Mouse (Mus musculus) C2C12 (cell line): Measurements from ENCODE around the gene Hist1h1t. TPM values are rescaled to one million over a fixed set of nuclear protein-coding genes. Genes with fewer than 3 reads are reported as not detected.
"Not testable (repeated sequence)": the region's sequence is repeated elsewhere in the genome, so short reads cannot be mapped to it uniquely, and the experiment has no call there.

Experiments used
- H3K27me3 ChIP-seq: one replicate; pipeline ENCODE4 v1.6.1; 2011; ENCODE audit not compliant: control insufficient read depth, insufficient read depth, insufficient read length
- H3K36me3 ChIP-seq: one replicate; pipeline ENCODE4 v1.6.1; 2011; ENCODE audit not compliant: control insufficient read depth, insufficient read depth
- H3K4me3 ChIP-seq: one replicate; pipeline ENCODE4 v1.5.1; 2011; ENCODE audit warnings: mild to moderate bottlenecking, control low read depth; ENCODE audit not compliant: poor library complexity, insufficient read depth, severe bottlenecking
- H3K79me2 ChIP-seq: one replicate; pipeline ENCODE4 v1.6.1; 2011; ENCODE audit not compliant: control insufficient read depth, insufficient read depth
- H3K79me3 ChIP-seq: one replicate; pipeline ENCODE4 v1.6.1; 2011; ENCODE audit warnings: low read depth, control low read depth
- H3ac ChIP-seq: one replicate; pipeline ENCODE3; 2011; ENCODE audit warnings: low read depth; ENCODE audit not compliant: control insufficient read depth, insufficient read length
- CEBPB ChIP-seq: IDR thresholded peaks from one replicate; pipeline ENCODE4 v1.6.1; 2011; ENCODE audit warnings: low read depth, mild to moderate bottlenecking, control low read depth, moderate library complexity
- CTCF ChIP-seq: IDR thresholded peaks from one replicate; pipeline ENCODE4 v1.5.1; 2011; ENCODE audit not compliant: control insufficient read depth, insufficient read depth, insufficient read length
- FOSL1 ChIP-seq: IDR thresholded peaks from one replicate; pipeline ENCODE4 v1.8.0; 2011; ENCODE audit warnings: mild to moderate bottlenecking, low read length; ENCODE audit not compliant: poor library complexity, insufficient read depth, severe bottlenecking
- MAX ChIP-seq: IDR thresholded peaks from one replicate; pipeline ENCODE4 v1.6.1; 2011; ENCODE audit warnings: mild to moderate bottlenecking, control low read depth
- MYOD1 ChIP-seq: IDR thresholded peaks from one replicate; pipeline ENCODE4 v1.6.1; 2011; ENCODE audit warnings: low read depth; ENCODE audit not compliant: control insufficient read depth, insufficient read length
- MYOG ChIP-seq: IDR thresholded peaks from one replicate; pipeline ENCODE4 v1.6.1; 2011; ENCODE audit not compliant: control insufficient read depth, insufficient read length; ENCODE audit errors: extremely low read depth
- USF1 ChIP-seq: IDR thresholded peaks from one replicate; pipeline ENCODE4 v1.6.1; 2011; ENCODE audit warnings: low read depth, mild to moderate bottlenecking, control low read depth, moderate library complexity
- polyA plus RNA-seq: library from polyadenylated mRNA; unstranded; fragments of >200 nt; fragmentation: generic; extraction: Trizol; gene quantifications from one replicate; pipeline ENCODE4 v1.2.1, GENCODE M21; 2012; ENCODE audit warnings: missing spikeins

Hist1h1t gene
- polyA plus RNA-seq, 1 experiment: not detected

DNA sequence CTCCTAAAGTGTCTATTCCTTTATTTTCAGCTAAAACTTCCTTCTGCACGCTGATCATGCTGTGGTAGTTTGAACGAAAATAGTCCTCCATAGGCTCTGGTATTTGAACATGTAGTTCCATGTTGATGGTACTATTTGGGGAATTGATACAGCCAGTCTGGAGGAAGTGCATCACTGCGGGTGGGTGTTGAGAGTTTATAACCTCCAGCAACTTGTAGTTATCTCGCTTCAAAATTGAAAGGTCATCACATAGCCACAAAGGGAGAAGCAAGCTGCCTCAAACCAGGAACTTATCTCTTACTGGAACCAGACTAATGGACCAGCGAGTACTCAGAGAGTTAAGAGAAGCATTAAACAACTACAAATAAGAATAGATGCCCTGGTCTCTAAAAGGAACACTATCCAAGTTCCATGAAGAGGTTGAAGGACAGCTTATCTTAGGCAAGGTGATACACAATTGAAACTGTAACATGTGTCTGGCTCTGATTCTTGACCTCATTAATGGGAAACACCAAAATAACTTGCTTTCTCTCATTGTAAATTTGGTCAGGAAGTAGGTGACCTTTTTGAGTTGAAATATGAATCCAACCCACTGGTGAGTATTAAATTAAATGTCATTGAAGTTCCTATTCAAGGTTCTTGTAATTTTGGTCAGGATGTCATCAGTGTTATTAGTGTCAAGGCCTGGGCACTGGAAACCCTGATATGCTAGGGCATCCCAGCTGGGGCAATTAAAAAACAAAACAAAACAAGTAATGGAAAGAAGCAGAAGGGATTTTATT, 20.8 kb downstream of the Hist1h1t start:
- no peaks in the 10 kb centered on the region for H3K36me3 ChIP-seq
- no peak overlapping the region for H3ac ChIP-seq
- H3K79me2 ChIP-seq: no peaks in the 10 kb centered on the region
- TF ChIP-seq USF1 (no peak), CEBPB (no peak), MAX (no peak)
- H3K27me3 ChIP-seq: no peaks in the 10 kb centered on the region
- H3K79me3 ChIP-seq: no peaks in the 10 kb centered on the region
- H3K4me3 ChIP-seq: no peak overlapping the region

DNA sequence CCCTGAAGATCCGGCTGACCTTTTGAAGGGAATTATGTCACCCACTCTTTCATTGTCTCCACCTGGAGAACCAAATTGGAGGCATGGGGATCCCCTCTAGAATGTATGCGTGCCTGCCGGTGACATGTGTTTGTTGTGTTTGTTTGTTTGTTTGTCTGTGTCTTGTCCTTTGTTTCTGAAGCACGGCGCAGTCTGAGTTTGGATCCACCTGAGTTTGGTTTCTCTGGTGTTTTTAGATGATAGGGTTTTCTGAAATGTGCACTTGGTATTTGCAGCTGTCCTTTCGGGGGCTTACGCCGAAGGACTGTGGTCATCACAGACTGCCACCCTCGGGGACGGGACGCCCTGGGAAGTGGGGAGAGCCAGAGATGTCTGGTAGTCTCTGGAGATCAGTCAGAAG, 21.6 kb downstream of the Hist1h1t start:
- H3ac ChIP-seq: no peak overlapping the region
- no peaks in the 10 kb centered on the region for H3K79me2 ChIP-seq
- TF ChIP-seq MYOD1 (no peak), CTCF (no peak), MAX (no peak), CEBPB (no peak)
- no peaks in the 10 kb centered on the region for H3K27me3 ChIP-seq
- H3K36me3 ChIP-seq: no peaks in the 10 kb centered on the region
- H3K4me3 ChIP-seq: no peak overlapping the region
- H3K79me3 ChIP-seq: no peaks in the 10 kb centered on the region

DNA sequence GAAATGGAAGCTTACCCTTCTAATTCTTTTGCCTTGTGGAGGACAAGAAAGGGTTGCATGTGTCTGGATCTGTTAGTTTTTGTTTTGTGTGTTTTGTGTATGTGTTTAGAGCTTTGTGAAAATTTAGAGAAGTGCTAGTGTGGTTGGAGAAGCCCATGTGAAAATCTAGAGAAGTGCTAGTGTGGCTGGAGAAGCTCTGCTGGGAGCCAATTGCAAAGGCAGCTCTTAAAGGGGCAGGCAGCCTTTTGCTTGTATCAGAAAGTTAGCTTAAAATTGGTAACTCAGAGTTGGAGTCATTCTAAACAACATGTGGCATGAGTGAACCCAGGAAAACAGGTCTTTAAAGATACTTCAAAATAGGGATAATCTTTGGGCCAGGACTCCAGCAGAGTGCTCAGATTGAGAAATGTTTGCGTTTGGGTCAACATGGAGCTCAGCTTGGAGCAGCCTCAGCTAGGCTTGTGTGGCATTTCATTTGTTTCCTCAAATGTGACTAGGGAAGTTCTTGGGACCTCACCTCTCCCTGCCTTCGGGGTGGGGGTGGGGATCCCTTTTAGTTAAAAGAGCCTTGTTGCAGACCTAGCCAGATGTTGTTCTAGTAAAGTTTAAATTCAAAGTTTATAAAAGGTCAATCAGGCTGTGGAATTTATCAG, 22.1 kb downstream of the Hist1h1t start:
- not testable (repeated sequence) for H3K36me3 ChIP-seq, H3ac ChIP-seq, H3K79me2 ChIP-seq, H3K4me3 ChIP-seq, H3K79me3 ChIP-seq, H3K27me3 ChIP-seq

DNA sequence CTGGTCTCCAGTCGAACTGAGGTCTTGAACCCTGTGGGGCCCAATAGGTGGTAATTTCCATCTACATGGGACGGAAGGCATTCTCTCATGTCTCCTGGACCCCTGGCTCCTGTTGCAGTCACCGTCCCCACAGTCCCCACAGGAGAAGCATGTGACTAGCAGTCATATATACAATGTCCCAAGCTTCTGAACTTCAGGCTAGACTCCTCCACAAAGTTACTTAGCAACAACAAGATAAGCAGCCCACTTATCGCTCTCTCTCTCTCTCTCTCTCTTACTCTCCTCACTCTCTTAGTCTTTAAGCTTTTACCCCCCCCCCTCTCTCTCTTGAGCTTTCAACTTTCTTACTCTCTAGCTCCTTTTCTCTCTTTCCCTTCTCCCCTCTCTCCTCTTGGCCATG, 28.6 kb downstream of the Hist1h1t start:
- Histone ChIP-seq H3K36me3 (no peaks in the 10 kb centered on the region), H3K79me2 (no peaks in the 10 kb centered on the region), H3ac (no peak overlapping the region), H3K79me3 (no peaks in the 10 kb centered on the region), H3K4me3 (no peak overlapping the region), H3K27me3 (no peaks in the 10 kb centered on the region)
- TF ChIP-seq MYOD1 (no peak), USF1 (no peak), FOSL1 (no peak), CTCF (no peak), MAX (no peak), CEBPB (no peak), MYOG (no peak)

DNA sequence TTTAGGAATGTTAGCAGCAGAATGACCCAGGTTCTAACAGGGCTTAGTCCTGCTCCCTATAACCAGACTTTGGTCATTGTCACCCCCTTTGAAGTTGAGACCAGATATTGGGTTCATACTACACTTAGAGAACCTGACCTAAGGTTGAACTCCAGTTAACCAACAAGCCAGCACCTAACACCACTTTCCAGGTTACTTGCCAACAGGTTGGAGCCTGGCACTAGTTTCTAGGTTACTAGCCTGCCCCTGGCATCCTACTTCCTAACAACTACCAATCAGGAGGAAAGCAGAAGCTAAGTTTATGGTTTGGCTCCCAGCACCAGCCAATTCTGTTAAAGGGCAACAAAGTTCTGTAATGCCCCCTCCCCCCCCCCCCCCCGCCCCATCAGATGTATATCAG, 29.6 kb downstream of the Hist1h1t start:
- Histone ChIP-seq H3K4me3 (no peak overlapping the region), H3K79me3 (no peaks in the 10 kb centered on the region), H3K36me3 (no peaks in the 10 kb centered on the region), H3K27me3 (no peaks in the 10 kb centered on the region), H3K79me2 (no peaks in the 10 kb centered on the region), H3ac (no peak overlapping the region)
- TF ChIP-seq FOSL1 (no peak), MAX (no peak)

DNA sequence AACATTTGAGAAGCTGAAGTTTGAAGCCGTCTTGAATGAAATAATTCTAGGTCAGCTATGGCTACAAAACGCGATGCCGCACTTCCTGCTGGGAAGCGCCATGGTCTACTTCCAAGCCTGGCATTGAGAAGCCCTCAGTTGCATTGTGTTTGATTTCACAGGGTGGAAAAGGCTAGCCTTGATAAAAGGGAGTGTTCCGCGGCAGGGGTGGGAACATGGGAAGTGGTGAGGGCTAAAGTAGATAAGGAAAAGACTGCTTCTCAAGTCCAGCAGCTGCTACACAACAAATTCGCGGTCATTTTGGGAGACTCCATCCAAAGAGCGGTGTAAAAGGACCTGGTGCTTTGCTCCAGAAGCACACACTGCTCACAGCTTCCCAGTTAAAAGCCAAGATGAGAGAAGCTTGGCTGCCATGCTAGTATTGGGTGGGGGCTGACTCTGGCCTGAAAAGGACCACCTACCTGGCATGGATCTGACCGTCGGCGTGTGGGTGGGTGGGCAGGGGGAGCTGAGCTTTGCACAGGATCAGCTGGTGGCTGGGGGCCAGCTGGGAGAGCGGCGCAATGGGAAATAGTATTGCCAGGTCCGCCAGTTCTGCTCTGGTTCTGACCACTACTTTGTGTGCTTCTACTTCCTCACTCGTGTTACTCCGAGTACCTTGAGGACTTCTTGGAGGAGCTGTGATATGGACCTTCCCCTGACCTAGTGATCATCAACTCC, 33.0 kb downstream of the Hist1h1t start:
- Histone ChIP-seq H3K36me3 (no peaks in the 10 kb centered on the region), H3ac (no peak overlapping the region), H3K79me3 (no peaks in the 10 kb centered on the region), H3K4me3 (no peak overlapping the region), H3K27me3 (no peaks in the 10 kb centered on the region), H3K79me2 (no peaks in the 10 kb centered on the region)
- TF ChIP-seq USF1: no peak
- no peak for TF ChIP-seq CEBPB
- no peak for TF ChIP-seq FOSL1
- TF ChIP-seq MAX: no peak
- no peak for TF ChIP-seq MYOD1
- TF ChIP-seq MYOG: no peak
- TF ChIP-seq CTCF: no peak
